Comparison of ENCODE assay signal across 8 mouse cellular contexts in genomic region chr4:132732148-132732684, GRCm38 (mm10). TPM values are rescaled to one million over a fixed set of nuclear protein-coding genes. Genes with fewer than 3 reads are reported as not detected.
DNase-seq lines count a peak whose midpoint lies in the region; ATAC-seq and TF ChIP-seq lines count a peak whose summit lies in the region.

Xkr8 (minus strand) TSS chr4:132732546.

- peak within 1 kb of the TSS; percentile 55 for H3ac ChIP-seq in C2C12 (ENCODE audit: control insufficient read depth, insufficient read length, low read depth)

- H3K27me3 ChIP-seq in C2C12 (ENCODE audit: control insufficient read depth, insufficient read depth, insufficient read length): no peaks in the 10 kb centered on the region
- no peaks in the 10 kb centered on the region for H3K27me3 ChIP-seq in heart, embryonic 10.5 days (ENCODE audit: insufficient read depth, poor library complexity, severe bottlenecking)
- H3K27me3 ChIP-seq in kidney, embryonic 14.5 days (ENCODE audit: control insufficient read depth, insufficient read depth, low read length): no peaks in the 10 kb centered on the region
- H3K27me3 ChIP-seq in liver, embryonic 13.5 days: no peaks in the 10 kb centered on the region
- H3K27me3 ChIP-seq in stomach, embryonic 15.5 days (replicated peaks): no peaks in the 10 kb centered on the region

- TF ChIP-seq POLR2A in bone marrow macrophage, adult 2 months (IDR thresholded peaks at IDR 0.05; ENCODE audit: borderline replicate concordance, low read depth, low read length): no peak
- peak; percentile 91 for TF ChIP-seq POLR2A in embryonic fibroblast, embryonic 13.5 days (IDR thresholded peaks at IDR 0.05; ENCODE audit: low read depth, low read length)

- no peaks in the 10 kb centered on the region for H3K79me2 ChIP-seq in C2C12 (ENCODE audit: control insufficient read depth, insufficient read depth)

- peak within 1 kb of the TSS; percentile 96 for H3K4me2 ChIP-seq in kidney, embryonic 14.5 days (replicated peaks; ENCODE audit: low read depth, low read length)
- H3K4me2 ChIP-seq in liver, embryonic 13.5 days: peak within 1 kb of the TSS; percentile 91
- peak within 1 kb of the TSS; percentile 88 for H3K4me2 ChIP-seq in stomach, embryonic 15.5 days

- DNase-seq in heart, embryonic 10.5 days (ENCODE audit: low spot score): peak; percentile 95
- DNase-seq in liver, embryonic 13.5 days: peak; percentile 84
- DNase-seq in natural killer cell, adult 2 months (ENCODE audit: low spot score in 2 of 2): peak; percentile 91 to 92

- H3K36me3 ChIP-seq in C2C12 (ENCODE audit: control insufficient read depth, insufficient read depth): peaks cover 8% of the 10 kb centered on the region
- no peaks in the 10 kb centered on the region for H3K36me3 ChIP-seq in heart, embryonic 10.5 days
- H3K36me3 ChIP-seq in kidney, embryonic 14.5 days (ENCODE audit: control insufficient read depth, insufficient read depth, low read length): peaks cover 9% of the 10 kb centered on the region
- H3K36me3 ChIP-seq in liver, embryonic 13.5 days: peaks cover 3% of the 10 kb centered on the region; the same call in 1 of the 2 replicates
- no peaks in the 10 kb centered on the region for H3K36me3 ChIP-seq in stomach, embryonic 15.5 days

- peak; percentile 97 for ATAC-seq in kidney, embryonic 14.5 days (ENCODE audit: low FRiP score, low TSS enrichment)
- ATAC-seq in liver, embryonic 13.5 days (ENCODE audit: low read depth): peak; percentile 94
- ATAC-seq in stomach, embryonic 15.5 days (ENCODE audit: insufficient read depth, low FRiP score, low read depth): peak; percentile 94

- H3K27ac ChIP-seq in bone marrow macrophage, adult 2 months (ENCODE audit: insufficient read depth, low read depth, low read length): peak within 1 kb of the TSS; percentile 29; the same call in 1 of the 2 replicates
- no peak within 1 kb of the TSS for H3K27ac ChIP-seq in embryonic fibroblast, embryonic 13.5 days (ENCODE audit: insufficient read depth, low read length)
- H3K27ac ChIP-seq in heart, embryonic 10.5 days: peak within 1 kb of the TSS; percentile 77
- no peak within 1 kb of the TSS for H3K27ac ChIP-seq in kidney, embryonic 14.5 days (ENCODE audit: low read depth, low read length)
- H3K27ac ChIP-seq in liver, embryonic 13.5 days: no peak within 1 kb of the TSS; the same call in 1 of the 2 replicates
- H3K27ac ChIP-seq in stomach, embryonic 15.5 days: peak within 1 kb of the TSS; percentile 31; the same call in 1 of the 2 replicates

- TF ChIP-seq CTCF in C2C12 (IDR thresholded peaks at IDR 0.05; ENCODE audit: control insufficient read depth, insufficient read depth, insufficient read length): peak; percentile 10
- TF ChIP-seq CTCF in bone marrow macrophage, adult 2 months (IDR thresholded peaks at IDR 0.05; ENCODE audit: low read depth, low read length): no peak
- TF ChIP-seq CTCF in embryonic fibroblast, embryonic 13.5 days (IDR thresholded peaks at IDR 0.05; ENCODE audit: borderline replicate concordance, insufficient read depth, low read length): peak; percentile 21; the same call in 1 of the 2 replicates

- no peaks in the 10 kb centered on the region for H3K9me3 ChIP-seq in heart, embryonic 10.5 days
- H3K9me3 ChIP-seq in kidney, embryonic 14.5 days (ENCODE audit: control insufficient read depth, low read length): no peaks in the 10 kb centered on the region
- no peaks in the 10 kb centered on the region for H3K9me3 ChIP-seq in liver, embryonic 13.5 days (replicated peaks)
- H3K9me3 ChIP-seq in stomach, embryonic 15.5 days: no peaks in the 10 kb centered on the region

- no peaks in the 10 kb centered on the region for H3K79me3 ChIP-seq in C2C12 (ENCODE audit: low read depth)

- WGBS in heart, embryonic 10.5 days: 3% methylated on average over 34 of the region's 34 CpGs
- WGBS in kidney, embryonic 14.5 days: 2% methylated on average over 30 of the region's 34 CpGs
- under 1% methylated on average over 34 of the region's 34 CpGs for WGBS in liver, embryonic 13.5 days (ENCODE audit: insufficient replicate concordance)
- WGBS in stomach, embryonic 15.5 days: 1% methylated on average over 34 of the region's 34 CpGs

- peak within 1 kb of the TSS; percentile 65 for H3K9ac ChIP-seq in kidney, embryonic 14.5 days (ENCODE audit: low read depth, low read length)
- peak within 1 kb of the TSS; percentile 72 for H3K9ac ChIP-seq in liver, embryonic 13.5 days
- H3K9ac ChIP-seq in stomach, embryonic 15.5 days: peak within 1 kb of the TSS; percentile 20

- peaks cover 30% of the 10 kb centered on the region for H3K4me1 ChIP-seq in bone marrow macrophage, adult 2 months (ENCODE audit: control insufficient read depth, insufficient read depth, low read length)
- peaks cover 2% of the 10 kb centered on the region; the same call in 1 of the 2 replicates for H3K4me1 ChIP-seq in embryonic fibroblast, embryonic 13.5 days (ENCODE audit: control insufficient read depth, insufficient read depth, low read length)
- peaks cover 26% of the 10 kb centered on the region for H3K4me1 ChIP-seq in heart, embryonic 10.5 days
- peaks cover 4% of the 10 kb centered on the region; the same call in 1 of the 2 replicates for H3K4me1 ChIP-seq in kidney, embryonic 14.5 days (ENCODE audit: control insufficient read depth, insufficient read depth, low read length)
- H3K4me1 ChIP-seq in liver, embryonic 13.5 days (replicated peaks): peaks cover 44% of the 10 kb centered on the region
- peaks cover 8% of the 10 kb centered on the region; the same call in 1 of the 2 replicates for H3K4me1 ChIP-seq in stomach, embryonic 15.5 days

- H3K4me3 ChIP-seq in C2C12 (ENCODE audit: insufficient read depth, poor library complexity, severe bottlenecking): peak within 1 kb of the TSS; percentile 42
- H3K4me3 ChIP-seq in bone marrow macrophage, adult 2 months (ENCODE audit: insufficient read depth, low read length): peak within 1 kb of the TSS; percentile 79
- peak within 1 kb of the TSS; percentile 69 for H3K4me3 ChIP-seq in embryonic fibroblast, embryonic 13.5 days (ENCODE audit: insufficient read depth, low read length)
- peak within 1 kb of the TSS; percentile 68 for H3K4me3 ChIP-seq in heart, embryonic 10.5 days
- peak within 1 kb of the TSS; percentile 56 for H3K4me3 ChIP-seq in kidney, embryonic 14.5 days (ENCODE audit: low read length)
- H3K4me3 ChIP-seq in liver, embryonic 13.5 days (replicated peaks): peak within 1 kb of the TSS; percentile 65
- peak within 1 kb of the TSS; percentile 63 for H3K4me3 ChIP-seq in stomach, embryonic 15.5 days (replicated peaks)

TF ChIP-seq in C2C12, 6 proteins besides CTCF, POLR2A, EP300 and RAD21:
- TF ChIP-seq USF1 (IDR thresholded peaks at IDR 0.05; ENCODE audit: low read depth) (no peak), MAX (IDR thresholded peaks at IDR 0.05) (peak; percentile 51)

RNA-seq across cellular contexts. Expression of gene Xkr8, which starts in this region (rescaled TPM):
- 4.7 TPM for polyA plus RNA-seq in C2C12 (2012; fragmentation: generic; extraction: Trizol)
- polyA plus RNA-seq in bone marrow macrophage, adult 2 months (2012; ENCODE audit: insufficient read depth, insufficient read length, missing spikeins): 2.4 and 2.7 TPM in 2 replicates
- polyA plus RNA-seq in embryonic fibroblast, embryonic 13.5 days (2011; ENCODE audit: insufficient read length, low read depth, missing spikeins): 5.3 and 10.2 TPM in 2 replicates
- 4.8 and 5.4 TPM in 2 replicates for polyA plus RNA-seq in heart, embryonic 10.5 days (2016; fragmentation: Nextera tagmentation; extraction: Ambion mirVana)
- polyA plus RNA-seq in kidney, embryonic 14.5 days (2014; fragmentation: Nextera tagmentation; extraction: Ambion mirVana): 5.3 and 5.4 TPM in 2 replicates
- polyA plus RNA-seq in liver, embryonic 13.5 days (2015; fragmentation: Nextera tagmentation; extraction: Ambion mirVana): 3.5 and 3.6 TPM in 2 replicates
- polyA plus RNA-seq in stomach, embryonic 15.5 days (2015; fragmentation: Nextera tagmentation; extraction: Ambion mirVana): 3.8 and 4.4 TPM in 2 replicates

Comparison
In these comparisons a context has a peak if more than half of its experiments do, and no peak if none do; other contexts are left out.
1. H3K27ac ChIP-seq: peak in bone marrow macrophage, adult 2 months (single experiment), heart, embryonic 10.5 days (single experiment) and stomach, embryonic 15.5 days (single experiment); none in embryonic fibroblast, embryonic 13.5 days (single experiment), kidney, embryonic 14.5 days (single experiment) and liver, embryonic 13.5 days (single experiment).
2. H3K9ac ChIP-seq: peak in every context shown above with its lines; median percentile 72 in liver, embryonic 13.5 days; 65 in kidney, embryonic 14.5 days; 20 in stomach, embryonic 15.5 days.
3. Peak in every context shown above with its lines, with median percentiles within 50 percentile points of each other: H3K4me3 ChIP-seq, DNase-seq, ATAC-seq and H3K4me2 ChIP-seq.